Mouse (Mus musculus) liver, embryonic 16.5 days (tissue): Measurements from ENCODE around the gene Thbs2. TPM values are rescaled to one million over a fixed set of nuclear protein-coding genes. Genes with fewer than 3 reads are reported as not detected.

Source experiments
- ATAC-seq: fragments of 200-750 bp; cut with Nextera tagmentation; 2 replicates; pipeline ENCODE4 v1.8.0; 2017; ENCODE audit warnings: low read depth, mild to moderate bottlenecking, moderate number of reproducible peaks, moderate library complexity
- H3K27ac ChIP-seq: fragments of 300-500 bp; sonication (generic); 2 replicates; pipeline ENCODE4 v1.5.1; 2014; ENCODE audit warnings: mild to moderate bottlenecking, low read length
- H3K27me3 ChIP-seq: fragments of 300-500 bp; sonication (generic); 2 replicates; pipeline ENCODE4 v1.6.1; 2014; ENCODE audit warnings: low read depth, low read length, mixed read lengths; ENCODE audit not compliant: control insufficient read depth, insufficient read depth
- H3K36me3 ChIP-seq: fragments of 300-500 bp; sonication (generic); 2 replicates; pipeline ENCODE4 v1.6.1; 2014; ENCODE audit warnings: mild to moderate bottlenecking; ENCODE audit not compliant: control insufficient read depth, insufficient read depth
- H3K4me1 ChIP-seq: fragments of 300-500 bp; sonication (generic); 2 replicates; pipeline ENCODE4 v1.6.1; 2014; ENCODE audit warnings: low read depth, low read length, mixed read lengths; ENCODE audit not compliant: control insufficient read depth
- H3K4me2 ChIP-seq: fragments of 300-500 bp; sonication (generic); 2 replicates; pipeline ENCODE4 v1.6.1; 2014; ENCODE audit warnings: low read depth, low read length, mixed read lengths
- H3K4me3 ChIP-seq: fragments of 300-500 bp; sonication (generic); 2 replicates; pipeline ENCODE4 v1.5.1; 2014; ENCODE audit warnings: low read depth, mild to moderate bottlenecking, low read length
- H3K9ac ChIP-seq: fragments of 300-500 bp; sonication (generic); 2 replicates; pipeline ENCODE4 v1.6.1; 2014; ENCODE audit warnings: low read depth, low read length
- H3K9me3 ChIP-seq: fragments of 300-500 bp; sonication (generic); replicated peaks from 2 replicates; pipeline ENCODE4 v1.6.1; 2016; ENCODE audit warnings: low read length; ENCODE audit not compliant: control insufficient read depth
- WGBS: fragments of 180-500 bp; shearing (Covaris S2); extraction: QIAGEN DNeasy Blood & Tissue Kit; methylation state at CpG from one replicate; pipeline ENCODE4 v1.1.7; 2014; ENCODE audit not compliant: insufficient replicate concordance; 5-methylcytosine and 5-hydroxymethylcytosine counted together
- polyA plus RNA-seq: library from polyadenylated mRNA; unstranded; fragments of >200 nt; fragmentation: Nextera tagmentation; extraction: Ambion mirVana; gene quantifications from 2 replicates; pipeline ENCODE4 v1.2.1, GENCODE M21; 2015

The Thbs2 gene
- polyA plus RNA-seq, 1 experiment from 2014 or later: 2.6 TPM

- Histone ChIP-seq H3K9me3 (no peaks in the 10 kb centered on the region), H3K4me2 (no peak overlapping the region), H3K9ac (no peak overlapping the region), H3K36me3 (no peaks in the 10 kb centered on the region), H3K4me3 (no peak overlapping the region), H3K27ac (no peak overlapping the region), H3K4me1 (no peaks in the 10 kb centered on the region), H3K27me3 (no peaks in the 10 kb centered on the region)
- no peak for ATAC-seq
- WGBS: 50% methylated on average over 4 of the region's 4 CpGs
These were observed 34.3 kb downstream of the Thbs2 start for GRCm38 (mm10) chr17:14659746-14660145.

- Histone ChIP-seq H3K27me3 (no peaks in the 10 kb centered on the region), H3K9ac (no peak overlapping the region), H3K9me3 (no peaks in the 10 kb centered on the region), H3K36me3 (no peaks in the 10 kb centered on the region), H3K4me3 (no peak overlapping the region), H3K27ac (no peak overlapping the region), H3K4me1 (no peaks in the 10 kb centered on the region), H3K4me2 (no peak overlapping the region)
- WGBS: 35% methylated on average over 2 of the region's 2 CpGs
- no peak for ATAC-seq
These were observed 35.9 kb downstream of the Thbs2 start for GRCm38 (mm10) chr17:14658123-14658522.

DNA sequence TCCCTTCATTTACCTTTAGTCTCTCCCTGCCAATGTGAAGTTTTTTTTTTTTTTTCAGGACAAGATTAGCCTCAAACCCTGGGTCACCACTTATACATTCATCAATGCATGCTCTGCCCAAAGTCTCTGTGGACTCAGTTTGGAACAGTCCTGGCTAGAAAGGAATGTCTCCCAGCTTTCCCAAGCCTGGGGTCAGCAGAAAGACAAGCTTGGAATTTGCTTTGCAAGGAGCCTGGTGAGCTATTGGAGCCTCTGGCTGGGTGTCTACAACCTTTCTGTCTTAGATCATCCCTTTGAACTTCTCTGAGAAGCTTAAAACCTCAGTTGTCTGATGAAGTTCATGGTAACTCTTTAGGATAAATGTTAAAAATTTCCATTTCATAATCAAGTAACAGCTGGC, 36.9 kb downstream of the Thbs2 start:
- H3K4me2 ChIP-seq: no peak overlapping the region
- H3K27me3 ChIP-seq: no peaks in the 10 kb centered on the region

GRCm38 (mm10) chr17:14654981-14655380, 39.1 kb downstream of the Thbs2 start:
- Histone ChIP-seq H3K4me2 (no peak overlapping the region), H3K4me1 (no peaks in the 10 kb centered on the region), H3K4me3 (no peak overlapping the region), H3K27me3 (no peaks in the 10 kb centered on the region), H3K9me3 (no peaks in the 10 kb centered on the region), H3K36me3 (no peaks in the 10 kb centered on the region), H3K27ac (no peak overlapping the region), H3K9ac (no peak overlapping the region)
- 62% methylated on average over 3 of the region's 3 CpGs for WGBS
- no peak for ATAC-seq

More for the DNA sequence above, 36.9 kb downstream of the Thbs2 start:
- H3K27ac ChIP-seq: no peak overlapping the region
- H3K9me3 ChIP-seq: no peaks in the 10 kb centered on the region
- H3K9ac ChIP-seq: no peak overlapping the region
- H3K36me3 ChIP-seq: no peaks in the 10 kb centered on the region
- H3K4me1 ChIP-seq: no peaks in the 10 kb centered on the region
- no peak overlapping the region for H3K4me3 ChIP-seq
- ATAC-seq: no peak

- Histone ChIP-seq H3K4me3 (no peak overlapping the region), H3K27me3 (no peaks in the 10 kb centered on the region), H3K4me1 (no peaks in the 10 kb centered on the region), H3K9me3 (no peaks in the 10 kb centered on the region), H3K4me2 (no peak overlapping the region), H3K27ac (no peak overlapping the region), H3K36me3 (no peaks in the 10 kb centered on the region), H3K9ac (no peak overlapping the region)
- WGBS: 65% methylated on average over 7 of the region's 7 CpGs
- no peak for ATAC-seq
These were observed 42.0 kb downstream of the Thbs2 start for GRCm38 (mm10) chr17:14652013-14652412.

- Histone ChIP-seq H3K27ac (no peak overlapping the region), H3K4me2 (no peak overlapping the region), H3K4me3 (no peak overlapping the region), H3K4me1 (no peaks in the 10 kb centered on the region), H3K36me3 (no peaks in the 10 kb centered on the region), H3K27me3 (no peaks in the 10 kb centered on the region), H3K9ac (no peak overlapping the region), H3K9me3 (no peaks in the 10 kb centered on the region)
- no peak for ATAC-seq
- WGBS: 64% methylated on average over 4 of the region's 4 CpGs
These were observed 45.9 kb downstream of the Thbs2 start for GRCm38 (mm10) chr17:14647996-14648640.

- Histone ChIP-seq H3K9me3 (no peaks in the 10 kb centered on the region), H3K36me3 (no peaks in the 10 kb centered on the region), H3K27ac (no peak overlapping the region), H3K27me3 (no peaks in the 10 kb centered on the region), H3K9ac (no peak overlapping the region), H3K4me3 (no peak overlapping the region), H3K4me2 (no peak overlapping the region), H3K4me1 (no peaks in the 10 kb centered on the region)
- 56% methylated on average over 3 of the region's 3 CpGs for WGBS
- ATAC-seq: no peak
These were observed 50.0 kb downstream of the Thbs2 start for GRCm38 (mm10) chr17:14643996-14644395.

DNA sequence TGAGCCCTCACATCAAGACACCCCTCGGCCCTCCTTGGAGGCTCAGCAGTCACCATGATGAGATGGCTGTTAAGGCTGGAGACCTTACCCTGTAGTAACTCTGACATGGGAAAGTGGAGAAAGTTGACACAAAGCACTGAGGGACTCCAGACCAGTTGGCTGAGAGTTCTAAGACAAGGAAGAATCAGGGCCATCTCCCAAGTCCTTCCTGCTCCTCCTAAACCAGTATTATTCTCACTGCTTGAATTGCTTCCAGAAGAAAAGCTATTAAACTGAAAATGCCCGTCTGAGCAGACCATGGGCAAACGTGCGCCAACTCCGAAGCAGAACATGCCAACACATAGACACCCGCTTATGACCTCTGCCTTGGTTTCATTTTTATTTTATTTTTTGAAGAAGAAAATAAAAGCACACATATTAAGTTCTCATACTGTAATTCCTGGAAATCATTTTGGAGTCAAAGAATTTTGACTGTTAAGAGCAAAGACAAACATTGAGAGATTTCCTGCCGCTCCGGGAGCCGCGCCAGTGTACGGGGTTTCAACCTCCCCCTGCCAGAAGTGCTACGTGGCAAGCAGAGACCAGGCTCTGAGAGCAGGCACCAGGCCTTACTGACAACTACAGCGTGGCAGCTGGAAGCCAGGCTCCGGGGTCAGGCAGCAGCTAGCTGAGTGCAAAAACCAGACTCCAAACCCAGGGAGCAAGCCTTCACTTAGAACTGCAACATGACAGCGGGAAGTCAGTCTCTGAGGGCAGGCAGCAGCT, 53.5 kb downstream of the Thbs2 start:
- Histone ChIP-seq H3K4me2 (no peak overlapping the region), H3K36me3 (no peaks in the 10 kb centered on the region), H3K27me3 (no peaks in the 10 kb centered on the region), H3K4me1 (no peaks in the 10 kb centered on the region), H3K27ac (no peak overlapping the region), H3K9ac (no peak overlapping the region), H3K9me3 (no peaks in the 10 kb centered on the region), H3K4me3 (no peak overlapping the region)
- 69% methylated on average over 15 of the region's 15 CpGs for WGBS
- no peak for ATAC-seq

DNA sequence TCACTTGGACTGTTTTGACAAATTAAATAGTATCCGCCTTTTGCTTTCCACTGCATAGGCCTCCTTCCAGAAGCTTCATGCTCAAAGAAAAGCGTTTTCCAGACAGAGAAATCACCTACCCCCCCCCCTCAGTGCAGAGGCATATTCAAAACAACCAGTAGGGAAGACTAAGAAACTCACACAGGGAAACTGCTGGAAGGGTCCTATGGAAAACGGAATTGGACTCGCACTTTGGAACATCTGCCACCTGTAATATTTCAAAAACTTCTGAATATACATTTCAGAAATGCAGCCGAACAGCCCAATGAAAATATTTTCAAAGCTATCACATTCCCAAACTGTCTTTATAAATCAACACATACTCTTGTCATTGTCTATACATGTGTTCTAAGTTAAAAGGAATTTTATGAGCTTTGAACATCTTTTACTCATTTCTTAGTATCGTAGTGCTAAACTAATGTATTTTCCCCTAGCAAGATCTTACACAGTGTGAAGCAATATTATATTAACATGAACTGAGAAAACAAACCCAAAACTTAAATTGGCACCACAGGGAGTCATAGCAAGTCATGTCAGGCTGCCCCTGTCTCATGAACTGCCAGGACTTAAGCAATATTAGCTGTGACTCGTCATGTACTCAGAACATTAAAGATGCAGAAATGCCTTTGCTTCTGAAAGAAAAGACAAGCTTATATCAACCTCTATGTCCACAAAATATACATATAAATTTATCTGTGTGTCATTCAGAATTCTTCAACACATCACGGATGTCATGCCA, 58.3 kb downstream of the Thbs2 start:
- ATAC-seq: no peak
- no peaks in the 10 kb centered on the region for H3K9me3 ChIP-seq
- H3K36me3 ChIP-seq: no peaks in the 10 kb centered on the region
- H3K4me3 ChIP-seq: no peak overlapping the region
- no peaks in the 10 kb centered on the region for H3K4me1 ChIP-seq
- H3K9ac ChIP-seq: no peak overlapping the region
- no peaks in the 10 kb centered on the region for H3K27me3 ChIP-seq
- no peak overlapping the region for H3K27ac ChIP-seq
- 68% methylated on average over 8 of the region's 8 CpGs for WGBS
- no peak overlapping the region for H3K4me2 ChIP-seq
